Mouse (Mus musculus): Measurements from ENCODE around the gene Eif4enif1. TPM values are rescaled to one million over a fixed set of nuclear protein-coding genes. Genes with fewer than 3 reads are reported as not detected.

Gene Eif4enif1
- total RNA-seq, 2 experiments from 2014 or later, result 45.8 to 53.6 TPM

GRCm38 (mm10) chr11:3265291-3266078 lies 63.3 kb downstream of the Eif4enif1 start:
- no peak for DNase-seq (ENCODE audit: low spot score in 2 of 2)

GRCm38 (mm10) chr11:3266079-3266685 lies 64.0 kb downstream of the Eif4enif1 start, which contains the start of gene Drg1:
TSS of gene Drg1 (minus strand) at chr11:3266415.
- peak; percentile 89 to 97 for DNase-seq (ENCODE audit: low spot score in 2 of 2)

- DNase-seq (ENCODE audit: low spot score in 2 of 2), result no peak
These were observed 64.9 kb downstream of the Eif4enif1 start for GRCm38 (mm10) chr11:3267133-3267532.

GRCm38 (mm10) chr11:3269241-3269640 lies 67.0 kb downstream of the Eif4enif1 start:
- DNase-seq (ENCODE audit: low spot score in 2 of 2), result no peak

GRCm38 (mm10) chr11:3278351-3278750 lies 76.2 kb downstream of the Eif4enif1 start:
- no peak for DNase-seq (ENCODE audit: low spot score in 2 of 2)

GRCm38 (mm10) chr11:3279729-3280128 lies 77.5 kb downstream of the Eif4enif1 start:
- DNase-seq (ENCODE audit: low spot score in 2 of 2), result no peak

GRCm38 (mm10) chr11:3282887-3283286 lies 80.7 kb downstream of the Eif4enif1 start:
- no peak for DNase-seq (ENCODE audit: low spot score in 2 of 2)

GRCm38 (mm10) chr11:3283645-3284044 lies 81.5 kb downstream of the Eif4enif1 start:
- no peak for DNase-seq (ENCODE audit: low spot score in 2 of 2)

GRCm38 (mm10) chr11:3285940-3286339 lies 83.7 kb downstream of the Eif4enif1 start:
- DNase-seq (ENCODE audit: low spot score in 2 of 2), result no peak

- DNase-seq (ENCODE audit: low spot score in 2 of 2), result no peak
These were observed 84.9 kb downstream of the Eif4enif1 start for GRCm38 (mm10) chr11:3287131-3287530.

- DNase-seq (ENCODE audit: low spot score in 2 of 2), result no peak
These were observed 85.7 kb downstream of the Eif4enif1 start for GRCm38 (mm10) chr11:3287921-3288320.

- DNase-seq (ENCODE audit: low spot score in 2 of 2), result peak in 1 of 2 experiments; percentile 39
These were observed 86.5 kb downstream of the Eif4enif1 start, which contains the start of gene Patz1 for GRCm38 (mm10) chr11:3288521-3289301. TSS of gene Patz1 (plus strand) at chr11:3288874.

GRCm38 (mm10) chr11:3289302-3289802 lies 87.2 kb downstream of the Eif4enif1 start:
- DNase-seq (ENCODE audit: low spot score in 2 of 2), result peak; percentile 68 to 82

GRCm38 (mm10) chr11:3289803-3290639 lies 87.8 kb downstream of the Eif4enif1 start:
- peak; percentile 70 to 85 for DNase-seq (ENCODE audit: low spot score in 2 of 2)

GRCm38 (mm10) chr11:3290640-3291310 lies 88.6 kb downstream of the Eif4enif1 start:
- peak in 1 of 2 experiments; percentile 59 for DNase-seq (ENCODE audit: low spot score in 2 of 2)

- peak in 1 of 2 experiments; percentile 32 for DNase-seq (ENCODE audit: low spot score in 2 of 2)
These were observed 89.3 kb downstream of the Eif4enif1 start for GRCm38 (mm10) chr11:3291311-3292061.

GRCm38 (mm10) chr11:3292062-3292421 lies 89.8 kb downstream of the Eif4enif1 start:
- peak; percentile 46 to 72 for DNase-seq (ENCODE audit: low spot score in 2 of 2)

GRCm38 (mm10) chr11:3292711-3293249 lies 90.6 kb downstream of the Eif4enif1 start:
- peak in 1 of 2 experiments; percentile 41 for DNase-seq (ENCODE audit: low spot score in 2 of 2)

GRCm38 (mm10) chr11:3293361-3293760 lies 91.2 kb downstream of the Eif4enif1 start:
- no peak for DNase-seq (ENCODE audit: low spot score in 2 of 2)

Data from gastrocnemius, postnatal 4 days (tissue).